Mouse (Mus musculus) thymus, adult 2 months (tissue): ENCODE measurements around the gene Psors1c2. TPM values are rescaled to one million over a fixed set of nuclear protein-coding genes. Genes with fewer than 3 reads are reported as not detected.

Experiments used
- DNase-seq: peaks from one replicate; pipeline ENCODE4 v3.0.0; 2021
- H3K27ac ChIP-seq: fragments of 200-500 bp; 2 replicates; pipeline ENCODE4 v1.5.1; 2012; ENCODE audit warnings: low read length, control low read depth; ENCODE audit not compliant: control insufficient read depth, insufficient read depth
- H3K27me3 ChIP-seq: fragments of 200-500 bp; 2 replicates; pipeline ENCODE4 v1.6.1; 2012; ENCODE audit warnings: mild to moderate bottlenecking, low read length, moderate library complexity, mixed read lengths; ENCODE audit not compliant: control insufficient read depth, insufficient read depth
- H3K36me3 ChIP-seq: fragments of 200-500 bp; 2 replicates; pipeline ENCODE4 v1.6.1; 2012; ENCODE audit warnings: mild to moderate bottlenecking, low read length, moderate library complexity; ENCODE audit not compliant: control insufficient read depth, insufficient read depth
- H3K4me1 ChIP-seq: fragments of 200-500 bp; replicated peaks from 2 replicates; pipeline ENCODE4 v1.6.1; 2012; ENCODE audit warnings: low read length; ENCODE audit not compliant: control insufficient read depth, insufficient read depth
- H3K4me3 ChIP-seq: fragments of 200-500 bp; 2 replicates; pipeline ENCODE4 v1.5.1; 2012; ENCODE audit warnings: mild to moderate bottlenecking, low read length, control low read depth, moderate library complexity; ENCODE audit not compliant: control insufficient read depth, insufficient read depth
- CTCF ChIP-seq: fragments of 200-500 bp; IDR thresholded peaks from 2 replicates; pipeline ENCODE4 v1.5.1; 2012; ENCODE audit warnings: mild to moderate bottlenecking, control low read depth, low read length, moderate library complexity, borderline replicate concordance; ENCODE audit not compliant: control insufficient read depth, poor library complexity, insufficient read depth; ENCODE audit errors: extremely low read depth
- POLR2A ChIP-seq: fragments of 200-500 bp; IDR thresholded peaks from 2 replicates; pipeline ENCODE4 v1.6.1; 2012; ENCODE audit warnings: mild to moderate bottlenecking, low read length, control low read depth, moderate library complexity; ENCODE audit not compliant: control insufficient read depth, poor library complexity, insufficient read depth; ENCODE audit errors: extremely low read depth
- WGBS: fragments of 180-500 bp; shearing (Covaris S2); methylation state at CpG from one replicate; pipeline ENCODE4 v1.1.7; 2018; 5-methylcytosine and 5-hydroxymethylcytosine counted together
- polyA plus RNA-seq: library from polyadenylated mRNA; depleted of rRNA; stranded (reverse); fragments of >200 nt; gene quantifications from 2 replicates; pipeline ENCODE4 v1.2.3, GENCODE M21; 2012

Psors1c2 gene
- polyA plus RNA-seq, 1 experiment, result 11.2 TPM

- no peaks in the 10 kb centered on the region for H3K4me1 ChIP-seq
- H3K4me3 ChIP-seq, result no peak overlapping the region
- TF ChIP-seq POLR2A (no peak), CTCF (no peak)
- no peaks in the 10 kb centered on the region for H3K36me3 ChIP-seq
- no peak for DNase-seq
- no peaks in the 10 kb centered on the region for H3K27me3 ChIP-seq
- no peak overlapping the region for H3K27ac ChIP-seq
- 83% methylated on average over 9 of the region's 9 CpGs for WGBS
Observed at GRCm38 (mm10) chr17:35557351-35557750, 24.4 kb downstream of the Psors1c2 start.

- TF ChIP-seq CTCF (no peak), POLR2A (no peak)
- no peaks in the 10 kb centered on the region for H3K36me3 ChIP-seq
- H3K27ac ChIP-seq, result no peak overlapping the region
- H3K4me3 ChIP-seq, result no peak overlapping the region
- 69% methylated on average over 8 of the region's 8 CpGs for WGBS
- no peaks in the 10 kb centered on the region for H3K27me3 ChIP-seq
- DNase-seq, result no peak
- no peaks in the 10 kb centered on the region for H3K4me1 ChIP-seq
Observed at GRCm38 (mm10) chr17:35558216-35558615, 25.2 kb downstream of the Psors1c2 start.

GRCm38 (mm10) chr17:35567150-35567549 lies 34.1 kb downstream of the Psors1c2 start, which contains the start of gene 2300002M23Rik:
2300002M23Rik (plus strand) TSS chr17:35567450.
- no peak for DNase-seq
- Histone ChIP-seq H3K27me3 (no peaks in the 10 kb centered on the region), H3K27ac (no peak within 1 kb of the TSS), H3K4me1 (peaks cover 23% of the 10 kb centered on the region), H3K36me3 (no peaks in the 10 kb centered on the region), H3K4me3 (no peak within 1 kb of the TSS)
- TF ChIP-seq POLR2A, result no peak
- TF ChIP-seq CTCF, result no peak
- WGBS, result 59% methylated on average over 3 of the region's 3 CpGs

- H3K4me1 ChIP-seq, result peaks cover 23% of the 10 kb centered on the region
- 52% methylated on average over 9 of the region's 9 CpGs for WGBS
- no peak overlapping the region for H3K27ac ChIP-seq
- H3K4me3 ChIP-seq, result no peak overlapping the region
- DNase-seq, result no peak
- no peaks in the 10 kb centered on the region for H3K36me3 ChIP-seq
- H3K27me3 ChIP-seq, result no peaks in the 10 kb centered on the region
- TF ChIP-seq POLR2A (no peak), CTCF (no peak)
Observed at GRCm38 (mm10) chr17:35567767-35568166, 34.8 kb downstream of the Psors1c2 start.

GRCm38 (mm10) chr17:35569091-35569944 lies 36.3 kb downstream of the Psors1c2 start:
- peak; percentile 26 for DNase-seq
- no peak overlapping the region for H3K27ac ChIP-seq
- peak overlapping the region; percentile 17 for H3K4me3 ChIP-seq
- no peaks in the 10 kb centered on the region for H3K27me3 ChIP-seq
- WGBS, result 4% methylated on average over 28 of the region's 28 CpGs
- TF ChIP-seq POLR2A (no peak), CTCF (no peak)
- no peaks in the 10 kb centered on the region for H3K36me3 ChIP-seq
- H3K4me1 ChIP-seq, result peaks cover 23% of the 10 kb centered on the region

GRCm38 (mm10) chr17:35570836-35571235 lies 37.8 kb downstream of the Psors1c2 start:
- H3K4me1 ChIP-seq, result peaks cover 19% of the 10 kb centered on the region
- H3K27ac ChIP-seq, result no peak overlapping the region
- 94% methylated on average over 14 of the region's 14 CpGs for WGBS
- H3K27me3 ChIP-seq, result no peaks in the 10 kb centered on the region
- no peak overlapping the region for H3K4me3 ChIP-seq
- TF ChIP-seq CTCF, result no peak
- TF ChIP-seq POLR2A, result no peak
- no peaks in the 10 kb centered on the region for H3K36me3 ChIP-seq
- no peak for DNase-seq
